Mouse (Mus musculus): ENCODE measurements at regions not wholly inside any gene's neighbourhood (a gene's known extent, or its start where the extent isn't known, plus 50 kb on each side); places are given as distances from the start of the nearest gene placed in this dataset.
A peak's percentile ranks its signal among the peaks of the same experiment; 100 is the strongest.

DNA sequence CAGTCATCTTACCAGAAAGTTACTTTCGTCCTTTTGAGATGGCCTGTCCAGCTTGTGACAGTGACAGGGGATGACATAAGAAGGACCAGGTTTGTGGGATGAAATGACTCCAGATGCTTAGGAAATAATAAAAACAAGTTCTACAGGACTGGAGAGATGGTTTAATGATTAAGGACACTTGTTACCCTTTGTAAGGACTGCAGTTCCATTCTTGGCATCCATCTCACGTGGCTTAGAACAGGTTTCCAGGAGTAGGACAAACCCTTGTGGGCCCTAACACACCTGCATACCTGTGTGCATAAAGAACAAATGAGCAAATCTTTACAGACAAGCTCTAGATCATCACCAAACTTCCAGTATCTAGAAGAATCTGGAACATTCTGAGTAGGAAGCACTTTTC lies 211.6 kb upstream of the Irx2 start:
- WGBS: 45% methylated on average over 2 of the region's 2 CpGs
- no peak for TF ChIP-seq CTCF (IDR thresholded peaks at IDR 0.05)
- no peak for TF ChIP-seq EP300 (IDR thresholded peaks at IDR 0.05)
- no peaks in the 10 kb centered on the region for H3K27me3 ChIP-seq (replicated peaks; ENCODE audit: insufficient read depth, low read length)
- H3K36me3 ChIP-seq (ENCODE audit: insufficient read depth, low read length): no peaks in the 10 kb centered on the region
- H3K4me1 ChIP-seq (ENCODE audit: insufficient read depth, low read depth, low read length): no peaks in the 10 kb centered on the region
- H3K27ac ChIP-seq (ENCODE audit: low read length): no peak overlapping the region
- no peak overlapping the region for H3K4me2 ChIP-seq (replicated peaks; ENCODE audit: low read depth, low read length)
- peak; percentile 13 for DNase-seq (ENCODE audit: low spot score)
- no peak for ATAC-seq
- H3K9me3 ChIP-seq (ENCODE audit: low read length): no peaks in the 10 kb centered on the region
- no peak overlapping the region for H3K4me3 ChIP-seq (ENCODE audit: low read depth, low read length)
- H3K9ac ChIP-seq (replicated peaks; ENCODE audit: low read depth): no peak overlapping the region

DNA sequence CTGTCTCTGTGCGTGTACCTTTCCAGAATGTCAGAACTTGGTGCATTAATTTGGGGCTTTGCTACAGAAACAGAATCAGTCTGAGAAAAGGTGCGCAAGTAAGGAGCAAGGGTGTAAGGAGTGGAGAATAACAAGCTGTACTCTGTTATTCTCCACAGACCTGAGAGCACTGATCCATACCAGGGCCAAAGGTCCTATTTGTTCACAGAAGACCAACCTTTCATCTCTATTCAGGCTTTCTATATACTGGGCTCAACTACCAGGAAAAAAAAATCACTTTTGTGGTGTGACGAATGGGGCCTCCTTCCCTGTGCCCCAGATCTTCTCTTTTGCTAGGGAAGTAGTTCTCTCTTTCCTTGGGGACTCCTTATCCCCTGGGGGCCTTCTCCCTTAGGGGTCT lies 210.8 kb upstream of the Irx2 start:
- Histone ChIP-seq H3K36me3 (ENCODE audit: insufficient read depth, low read length) (no peaks in the 10 kb centered on the region), H3K27ac (ENCODE audit: low read length) (no peak overlapping the region), H3K4me3 (ENCODE audit: low read depth, low read length) (no peak overlapping the region), H3K9ac (replicated peaks; ENCODE audit: low read depth) (no peak overlapping the region), H3K9me3 (ENCODE audit: low read length) (no peaks in the 10 kb centered on the region), H3K27me3 (replicated peaks; ENCODE audit: insufficient read depth, low read length) (no peaks in the 10 kb centered on the region), H3K4me1 (ENCODE audit: insufficient read depth, low read depth, low read length) (no peaks in the 10 kb centered on the region), H3K4me2 (replicated peaks; ENCODE audit: low read depth, low read length) (no peak overlapping the region)
- TF ChIP-seq EP300 (IDR thresholded peaks at IDR 0.05): no peak
- TF ChIP-seq CTCF (IDR thresholded peaks at IDR 0.05): no peak
- ATAC-seq (no peak), DNase-seq (ENCODE audit: low spot score) (no peak)
- 85% methylated on average over 3 of the region's 3 CpGs for WGBS

DNA sequence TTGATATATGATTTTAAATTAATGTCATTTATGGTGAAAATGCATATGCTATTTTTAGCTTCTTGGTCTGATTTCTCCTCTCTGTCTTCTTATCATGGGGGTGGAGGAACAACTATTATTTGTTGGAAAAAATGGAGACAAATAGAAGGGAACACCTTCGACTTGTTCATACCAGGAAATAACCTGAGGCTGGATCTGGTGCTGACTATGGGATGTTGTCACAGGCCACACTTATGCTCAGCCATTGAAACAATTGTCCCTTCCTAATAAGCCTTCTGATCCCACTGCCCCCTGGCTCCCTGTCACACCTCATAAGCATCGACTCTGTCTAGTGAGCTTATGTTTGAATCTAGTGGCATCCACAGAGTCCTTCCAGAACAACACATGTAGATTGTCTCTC lies 210.3 kb upstream of the Irx2 start:
- no peak for TF ChIP-seq EP300 (IDR thresholded peaks at IDR 0.05)
- no peak for TF ChIP-seq CTCF (IDR thresholded peaks at IDR 0.05)
- H3K9ac ChIP-seq (replicated peaks; ENCODE audit: low read depth): no peak overlapping the region
- no peaks in the 10 kb centered on the region for H3K9me3 ChIP-seq (ENCODE audit: low read length)
- H3K4me2 ChIP-seq (replicated peaks; ENCODE audit: low read depth, low read length): no peak overlapping the region
- no peaks in the 10 kb centered on the region for H3K36me3 ChIP-seq (ENCODE audit: insufficient read depth, low read length)
- no peaks in the 10 kb centered on the region for H3K27me3 ChIP-seq (replicated peaks; ENCODE audit: insufficient read depth, low read length)
- no peak overlapping the region for H3K4me3 ChIP-seq (ENCODE audit: low read depth, low read length)
- DNase-seq (ENCODE audit: low spot score) (no peak), ATAC-seq (no peak)
- 66% methylated on average over 2 of the region's 2 CpGs for WGBS
- no peak overlapping the region for H3K27ac ChIP-seq (ENCODE audit: low read length)
- no peaks in the 10 kb centered on the region for H3K4me1 ChIP-seq (ENCODE audit: insufficient read depth, low read depth, low read length)

DNA sequence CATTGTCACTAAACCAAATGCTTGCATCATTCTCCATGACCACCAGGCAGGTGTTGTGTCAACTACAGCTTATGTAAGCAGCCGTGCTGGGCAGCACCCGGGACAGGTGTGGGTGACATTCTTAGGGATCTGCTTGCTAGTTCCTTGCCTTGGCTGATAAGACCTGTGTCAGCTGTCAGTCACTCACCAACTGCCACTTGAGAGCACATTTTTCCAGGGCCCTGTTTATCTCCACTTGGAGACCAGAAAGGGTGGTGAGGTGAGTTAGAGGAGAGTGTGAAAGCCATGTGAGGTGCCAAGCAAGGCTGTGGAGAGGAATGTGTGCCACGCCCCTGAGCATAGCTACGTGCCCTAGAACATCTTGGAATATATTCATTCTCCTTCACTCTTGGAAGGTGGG lies 209.1 kb upstream of the Irx2 start:
- DNase-seq (ENCODE audit: low spot score) (peak; percentile 61), ATAC-seq (peak; percentile 90)
- no peak overlapping the region for H3K4me2 ChIP-seq (replicated peaks; ENCODE audit: low read depth, low read length)
- no peaks in the 10 kb centered on the region for H3K27me3 ChIP-seq (replicated peaks; ENCODE audit: insufficient read depth, low read length)
- no peak overlapping the region for H3K9ac ChIP-seq (replicated peaks; ENCODE audit: low read depth)
- H3K27ac ChIP-seq (ENCODE audit: low read length): no peak overlapping the region
- H3K4me1 ChIP-seq (ENCODE audit: insufficient read depth, low read depth, low read length): no peaks in the 10 kb centered on the region
- WGBS: 49% methylated on average over 4 of the region's 4 CpGs
- H3K36me3 ChIP-seq (ENCODE audit: insufficient read depth, low read length): no peaks in the 10 kb centered on the region
- no peaks in the 10 kb centered on the region for H3K9me3 ChIP-seq (ENCODE audit: low read length)
- TF ChIP-seq CTCF (IDR thresholded peaks at IDR 0.05): no peak
- TF ChIP-seq EP300 (IDR thresholded peaks at IDR 0.05): no peak
- no peak overlapping the region for H3K4me3 ChIP-seq (ENCODE audit: low read depth, low read length)

DNA sequence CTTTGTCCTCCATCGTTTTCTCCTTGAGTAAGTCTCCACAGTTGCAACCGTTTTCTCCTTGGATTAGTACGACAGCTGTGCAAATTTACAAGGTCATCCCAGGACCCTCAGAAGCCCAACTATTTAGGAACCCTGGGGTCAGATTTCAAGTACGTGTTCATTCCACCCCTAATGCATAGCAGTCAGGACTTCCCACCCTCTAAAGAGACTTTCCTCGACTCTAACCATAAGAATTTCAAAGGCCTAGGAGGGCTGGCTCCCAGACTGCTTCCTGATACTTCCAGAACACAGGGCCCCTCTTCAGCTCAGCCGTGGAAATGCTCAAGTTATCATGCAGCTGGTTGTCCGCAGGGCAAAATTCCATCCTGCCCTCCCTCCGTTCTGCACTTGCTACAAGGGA lies 202.7 kb upstream of the Irx2 start:
- H3K27ac ChIP-seq (ENCODE audit: low read length): no peak overlapping the region
- H3K4me2 ChIP-seq (replicated peaks; ENCODE audit: low read depth, low read length): no peak overlapping the region
- ATAC-seq: no peak
- H3K27me3 ChIP-seq (replicated peaks; ENCODE audit: insufficient read depth, low read length): no peaks in the 10 kb centered on the region
- no peak overlapping the region for H3K9ac ChIP-seq (replicated peaks; ENCODE audit: low read depth)
- no peaks in the 10 kb centered on the region for H3K4me1 ChIP-seq (ENCODE audit: insufficient read depth, low read depth, low read length)
- H3K4me3 ChIP-seq (ENCODE audit: low read depth, low read length): no peak overlapping the region
- DNase-seq (ENCODE audit: low spot score): no peak
- no peaks in the 10 kb centered on the region for H3K9me3 ChIP-seq (ENCODE audit: low read length)
- WGBS: 39% methylated on average over 8 of the region's 8 CpGs
- TF ChIP-seq CTCF (IDR thresholded peaks at IDR 0.05): no peak
- no peak for TF ChIP-seq EP300 (IDR thresholded peaks at IDR 0.05)
- no peaks in the 10 kb centered on the region for H3K36me3 ChIP-seq (ENCODE audit: insufficient read depth, low read length)

DNA sequence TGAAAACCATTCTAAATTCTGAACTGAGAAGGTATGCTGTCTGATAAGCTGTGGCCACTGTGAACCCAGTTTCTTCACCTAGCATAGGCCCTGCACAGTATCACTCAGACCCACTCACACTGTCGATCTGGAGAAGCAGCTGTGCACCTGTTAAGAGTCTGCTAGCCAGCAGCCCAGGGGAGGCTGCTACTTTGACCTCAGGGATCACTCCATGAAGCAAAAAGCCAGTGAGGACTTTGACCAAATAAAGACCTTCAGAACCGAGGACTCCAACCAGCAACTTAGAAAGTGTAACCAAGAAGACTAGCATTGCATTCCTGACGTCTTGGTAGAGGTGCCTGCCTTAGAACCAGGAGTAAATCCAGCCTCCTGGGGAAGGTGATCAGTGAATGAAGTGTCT lies 183.3 kb upstream of the Irx2 start:
- no peaks in the 10 kb centered on the region for H3K27me3 ChIP-seq (replicated peaks; ENCODE audit: insufficient read depth, low read length)

DNA sequence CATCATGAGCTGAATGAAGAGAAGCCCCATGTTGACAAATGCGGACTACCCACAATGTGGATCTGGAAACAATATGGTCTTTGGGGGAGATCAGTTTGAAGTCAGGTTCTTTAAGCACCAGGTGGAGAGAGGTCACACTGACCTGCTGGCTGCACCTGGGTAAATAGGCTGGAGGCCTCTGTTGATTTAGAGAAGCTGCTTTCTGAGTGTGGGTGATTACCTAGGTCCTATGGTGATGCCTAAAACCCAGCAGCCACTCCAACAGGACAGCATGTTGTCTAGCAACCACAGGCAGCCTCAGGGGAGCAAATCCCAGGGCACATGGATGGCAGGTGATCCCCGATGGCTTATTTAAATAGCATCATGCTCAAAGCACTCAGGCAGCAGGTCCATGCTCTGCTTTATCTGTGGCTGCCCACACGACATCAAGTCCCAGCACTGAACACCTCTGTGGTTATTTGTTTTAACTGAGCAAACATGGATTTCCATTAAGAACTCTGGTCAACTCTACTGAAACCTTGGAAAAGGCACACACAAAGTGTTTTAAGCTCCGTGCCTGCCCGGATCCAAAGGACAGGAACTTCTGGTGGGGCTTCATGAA lies 180.1 kb upstream of the Irx2 start:
- TF ChIP-seq EP300 (IDR thresholded peaks at IDR 0.05) (no peak), CTCF (IDR thresholded peaks at IDR 0.05) (no peak)
- Histone ChIP-seq H3K9me3 (ENCODE audit: low read length) (no peaks in the 10 kb centered on the region), H3K36me3 (ENCODE audit: insufficient read depth, low read length) (no peaks in the 10 kb centered on the region), H3K4me2 (replicated peaks; ENCODE audit: low read depth, low read length) (no peak overlapping the region), H3K27ac (ENCODE audit: low read length) (no peak overlapping the region), H3K4me3 (ENCODE audit: low read depth, low read length) (no peak overlapping the region), H3K27me3 (replicated peaks; ENCODE audit: insufficient read depth, low read length) (no peaks in the 10 kb centered on the region), H3K9ac (replicated peaks; ENCODE audit: low read depth) (no peak overlapping the region), H3K4me1 (ENCODE audit: insufficient read depth, low read depth, low read length) (no peaks in the 10 kb centered on the region)
- WGBS: 42% methylated on average over 5 of the region's 5 CpGs
- no peak for DNase-seq (ENCODE audit: low spot score)
- no peak for ATAC-seq

More for the DNA sequence above, 183.3 kb upstream of the Irx2 start:
- no peaks in the 10 kb centered on the region for H3K36me3 ChIP-seq (ENCODE audit: insufficient read depth, low read length)
- DNase-seq (ENCODE audit: low spot score) (no peak), ATAC-seq (no peak)
- H3K9me3 ChIP-seq (ENCODE audit: low read length): no peaks in the 10 kb centered on the region
- no peaks in the 10 kb centered on the region for H3K4me1 ChIP-seq (ENCODE audit: insufficient read depth, low read depth, low read length)
- H3K4me3 ChIP-seq (ENCODE audit: low read depth, low read length): no peak overlapping the region
- H3K4me2 ChIP-seq (replicated peaks; ENCODE audit: low read depth, low read length): no peak overlapping the region
- no peak overlapping the region for H3K27ac ChIP-seq (ENCODE audit: low read length)
- TF ChIP-seq EP300 (IDR thresholded peaks at IDR 0.05): no peak
- TF ChIP-seq CTCF (IDR thresholded peaks at IDR 0.05): no peak
- no peak overlapping the region for H3K9ac ChIP-seq (replicated peaks; ENCODE audit: low read depth)
- WGBS: 53% methylated on average over 3 of the region's 3 CpGs
